Mouse (Mus musculus): Measurements from ENCODE around the gene Anks6. TPM values are rescaled to one million over a fixed set of nuclear protein-coding genes. Genes with fewer than 3 reads are reported as not detected.

The Anks6 gene
- total RNA-seq, 2 experiments from 2014 or later, result 0.02 TPM; not detected in 1

- ATAC-seq (replicated peaks; ENCODE audit: poor library complexity), result no peak
Measured at GRCm38 (mm10) chr4:47047765-47048164, 9.5 kb downstream of the Anks6 start.

GRCm38 (mm10) chr4:47046974-47047373, 10.3 kb downstream of the Anks6 start:
- no peak for ATAC-seq (replicated peaks; ENCODE audit: poor library complexity)

- no peak for ATAC-seq (replicated peaks; ENCODE audit: poor library complexity)
Measured at GRCm38 (mm10) chr4:47043866-47044265, 13.4 kb downstream of the Anks6 start.

- no peak for ATAC-seq (replicated peaks; ENCODE audit: poor library complexity)
Measured at GRCm38 (mm10) chr4:47039586-47039985, 17.6 kb downstream of the Anks6 start.

GRCm38 (mm10) chr4:47037321-47037657, 19.9 kb downstream of the Anks6 start:
- peak; percentile 85 for ATAC-seq (replicated peaks; ENCODE audit: poor library complexity)

- no peak for ATAC-seq (replicated peaks; ENCODE audit: poor library complexity)
Measured at GRCm38 (mm10) chr4:47036486-47037320, 20.5 kb downstream of the Anks6 start.

- ATAC-seq (replicated peaks; ENCODE audit: poor library complexity), result no peak
Measured at GRCm38 (mm10) chr4:47035536-47035935, 21.7 kb downstream of the Anks6 start.

- ATAC-seq (replicated peaks; ENCODE audit: poor library complexity), result no peak
Measured at GRCm38 (mm10) chr4:47032171-47032570, 25.1 kb downstream of the Anks6 start.

GRCm38 (mm10) chr4:47028791-47029190, 28.4 kb downstream of the Anks6 start:
- ATAC-seq (replicated peaks; ENCODE audit: poor library complexity), result no peak

- ATAC-seq (replicated peaks; ENCODE audit: poor library complexity), result no peak
Measured at GRCm38 (mm10) chr4:47023949-47024348, 33.3 kb downstream of the Anks6 start.

- peak; percentile 51 for ATAC-seq (replicated peaks; ENCODE audit: poor library complexity)
Measured at GRCm38 (mm10) chr4:47022804-47023603, 34.2 kb downstream of the Anks6 start.

GRCm38 (mm10) chr4:47020563-47020962, 36.7 kb downstream of the Anks6 start:
- peak; percentile 59; the same call in 1 of the 2 replicates for ATAC-seq (replicated peaks; ENCODE audit: poor library complexity)

GRCm38 (mm10) chr4:47015156-47015555, 42.1 kb downstream of the Anks6 start:
- no peak for ATAC-seq (replicated peaks; ENCODE audit: poor library complexity)

GRCm38 (mm10) chr4:47012476-47012875, 44.8 kb downstream of the Anks6 start:
- ATAC-seq (replicated peaks; ENCODE audit: poor library complexity), result no peak

GRCm38 (mm10) chr4:47010400-47011231, 46.6 kb downstream of the Anks6 start:
- peak; percentile 91 for ATAC-seq (replicated peaks; ENCODE audit: poor library complexity)

GRCm38 (mm10) chr4:47000626-47001395, 56.4 kb downstream of the Anks6 start:
- ATAC-seq (replicated peaks; ENCODE audit: poor library complexity), result no peak

- no peak for ATAC-seq (replicated peaks; ENCODE audit: poor library complexity)
Measured at GRCm38 (mm10) chr4:46997969-46998368, 59.3 kb downstream of the Anks6 start.

GRCm38 (mm10) chr4:46992827-46993473, 64.3 kb downstream of the Anks6 start:
- ATAC-seq (replicated peaks; ENCODE audit: poor library complexity), result peak; percentile 77

GRCm38 (mm10) chr4:46991959-46992316, 65.3 kb downstream of the Anks6 start:
- ATAC-seq (replicated peaks; ENCODE audit: poor library complexity), result no peak
